Mouse (Mus musculus) heart, embryonic 14.5 days (tissue): ENCODE measurements around the gene Bend5. TPM values are rescaled to one million over a fixed set of nuclear protein-coding genes. Genes with fewer than 3 reads are reported as not detected.

ENCODE experiments used
- ATAC-seq: fragments of 200-750 bp; cut with Nextera tagmentation; 2 replicates; pipeline ENCODE4 v1.8.0; 2017; ENCODE audit warnings: low read depth, moderate TSS enrichment; ENCODE audit not compliant: insufficient number of reproducible peaks, insufficient read depth, low FRiP score
- H3K27ac ChIP-seq, 2 experiments: fragments of 200-500 bp in 1 of 2; fragments of 300-500 bp in 1 of 2; sonication (generic) in 1 of 2; replicated peaks in 1 of 2; 2 replicates each; pipeline ENCODE4 v1.5.1; 2012 to 2014; ENCODE audit warnings: low read depth in 2 of 2, low read length in 2 of 2, control low read depth in 1 of 2, mild to moderate bottlenecking in 1 of 2, mixed read lengths in 1 of 2; ENCODE audit not compliant: control insufficient read depth in 1 of 2, insufficient read depth in 1 of 2
- H3K27me3 ChIP-seq: fragments of 300-500 bp; sonication (generic); 2 replicates; pipeline ENCODE4 v1.6.1; 2014; ENCODE audit warnings: mild to moderate bottlenecking, low read length, control low read depth; ENCODE audit not compliant: control insufficient read depth, insufficient read depth
- H3K36me3 ChIP-seq: fragments of 300-500 bp; sonication (generic); 2 replicates; pipeline ENCODE4 v1.6.1; 2014; ENCODE audit warnings: mild to moderate bottlenecking, control low read depth, low read length, mixed read lengths; ENCODE audit not compliant: control insufficient read depth, insufficient read depth
- H3K4me1 ChIP-seq, 2 experiments: fragments of 200-500 bp in 1 of 2; fragments of 300-500 bp in 1 of 2; sonication (generic) in 1 of 2; 2 replicates each; pipeline ENCODE4 v1.6.1; 2012 to 2014; ENCODE audit warnings: low read length in 2 of 2, control low read depth in 1 of 2, mixed read lengths in 1 of 2; ENCODE audit not compliant: control insufficient read depth in 2 of 2, insufficient read depth in 2 of 2
- H3K4me2 ChIP-seq: fragments of 300-500 bp; sonication (generic); 2 replicates; pipeline ENCODE4 v1.6.1; 2014; ENCODE audit warnings: mild to moderate bottlenecking, low read length
- H3K4me3 ChIP-seq, 2 experiments: fragments of 200-500 bp in 1 of 2; fragments of 300-500 bp in 1 of 2; sonication (generic) in 1 of 2; 2 replicates each; pipeline ENCODE4 v1.5.1; 2012 to 2014; ENCODE audit warnings: low read length in 2 of 2, mild to moderate bottlenecking in 2 of 2, control low read depth in 1 of 2, low read depth in 1 of 2, moderate library complexity in 1 of 2; ENCODE audit not compliant: control insufficient read depth in 1 of 2, insufficient read depth in 1 of 2
- H3K9ac ChIP-seq: fragments of 300-500 bp; sonication (generic); 2 replicates; pipeline ENCODE4 v1.6.1; 2014; ENCODE audit warnings: mild to moderate bottlenecking, low read length
- H3K9me3 ChIP-seq: fragments of 300-500 bp; sonication (generic); 2 replicates; pipeline ENCODE4 v1.6.1; 2016; ENCODE audit warnings: low read length, control low read depth; ENCODE audit not compliant: control insufficient read depth
- WGBS: fragments of 180-500 bp; shearing (Covaris S2); extraction: QIAGEN DNeasy Blood & Tissue Kit; methylation state at CpG from one replicate; pipeline ENCODE4 v1.1.7; 2014; 5-methylcytosine and 5-hydroxymethylcytosine counted together
- polyA plus RNA-seq: library from polyadenylated mRNA; unstranded; fragments of >200 nt; fragmentation: Nextera tagmentation; extraction: Ambion mirVana; gene quantifications from 2 replicates; pipeline ENCODE4 v1.2.1, GENCODE M21; 2014

Bend5 gene
- polyA plus RNA-seq, 1 experiment from 2014 or later, result 20.3 TPM

DNA sequence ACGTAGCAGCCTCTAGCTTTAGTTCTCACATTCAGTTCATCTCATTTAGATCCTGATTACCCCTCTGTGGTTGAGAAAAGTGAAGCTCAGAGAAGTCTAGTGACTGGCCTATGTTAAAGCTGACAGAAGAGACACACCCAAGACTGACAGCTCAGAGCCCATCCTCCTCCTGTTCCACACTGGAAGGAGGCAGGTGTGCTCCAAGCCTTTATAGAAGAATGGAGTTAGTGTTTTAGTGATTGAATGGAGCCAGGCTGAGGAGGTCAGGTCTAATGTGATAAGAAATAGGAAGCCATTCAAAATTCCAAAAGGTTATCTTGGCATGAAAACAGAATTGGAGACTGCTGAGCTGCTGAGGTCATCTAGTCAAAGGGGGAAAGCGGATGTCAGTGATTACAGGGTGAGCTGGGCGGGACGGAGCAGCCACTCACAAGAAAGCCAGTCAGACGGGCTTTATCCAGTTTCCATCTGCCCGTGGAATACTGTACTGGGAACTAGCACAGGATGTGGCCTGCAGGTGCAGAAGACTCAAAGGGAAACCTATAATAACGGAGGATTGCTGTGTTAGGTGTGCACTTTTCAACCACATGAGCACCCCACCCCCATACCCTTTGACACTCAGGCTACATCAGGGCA lies 36.6 kb downstream of the Bend5 start:
- H3K27me3 ChIP-seq, result no peaks in the 10 kb centered on the region
- H3K36me3 ChIP-seq, result peaks cover 48% of the 10 kb centered on the region
- H3K9ac ChIP-seq, result no peak overlapping the region
- H3K27ac ChIP-seq, result no peak overlapping the region
- H3K9me3 ChIP-seq, result no peaks in the 10 kb centered on the region
- H3K4me3 ChIP-seq, result no peak overlapping the region
- WGBS, result 42% methylated on average over 7 of the region's 7 CpGs
- ATAC-seq, result peak; percentile 44; the same call in 1 of the 2 replicates
- peaks cover 6 to 11% of the 10 kb centered on the region in 2 experiments for H3K4me1 ChIP-seq
- no peak overlapping the region for H3K4me2 ChIP-seq

- Histone ChIP-seq H3K27me3 (no peaks in the 10 kb centered on the region), H3K9me3 (no peaks in the 10 kb centered on the region), H3K4me1 (peaks cover 6 to 12% of the 10 kb centered on the region in 2 experiments), H3K36me3 (peaks cover 49% of the 10 kb centered on the region), H3K4me3 (no peak overlapping the region), H3K27ac (no peak overlapping the region), H3K4me2 (no peak overlapping the region), H3K9ac (no peak overlapping the region)
- ATAC-seq, result no peak
- WGBS, result 78% methylated on average over 5 of the region's 5 CpGs
These were observed 37.4 kb downstream of the Bend5 start for GRCm38 (mm10) chr4:111452192-111452591.

DNA sequence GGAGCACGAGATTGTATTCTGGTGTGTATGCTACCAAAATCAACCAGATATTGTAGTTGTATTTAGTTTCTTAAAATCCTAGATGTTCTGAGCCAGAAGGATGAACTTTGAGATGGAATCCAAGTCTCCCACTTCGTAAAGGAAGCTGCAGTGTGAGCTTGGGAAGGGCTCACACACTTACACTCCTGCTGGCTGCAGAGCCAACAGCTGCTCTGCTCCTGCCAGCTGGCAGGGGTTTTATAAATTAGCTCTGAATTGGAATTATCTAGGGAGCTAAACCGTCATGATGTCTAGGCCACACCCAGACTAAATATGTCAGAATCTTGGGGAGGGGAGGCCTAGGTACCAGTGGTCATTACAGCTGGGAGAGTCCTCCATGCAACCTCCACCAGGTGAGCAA lies 38.5 kb downstream of the Bend5 start:
- no peak for ATAC-seq
- Histone ChIP-seq H3K27ac (no peak overlapping the region), H3K4me3 (no peak overlapping the region), H3K9ac (no peak overlapping the region), H3K4me1 (peaks cover 6 to 13% of the 10 kb centered on the region in 2 experiments), H3K36me3 (peaks cover 47% of the 10 kb centered on the region), H3K4me2 (no peak overlapping the region), H3K27me3 (no peaks in the 10 kb centered on the region), H3K9me3 (no peaks in the 10 kb centered on the region)
- 76% methylated on average over 3 of the region's 3 CpGs for whole genome bisulfite sequencing

- no peak for ATAC-seq
- peaks cover 6 to 13% of the 10 kb centered on the region in 2 experiments for H3K4me1 ChIP-seq
- 76% methylated on average over 5 of the region's 5 CpGs for WGBS
- H3K9me3 ChIP-seq, result no peaks in the 10 kb centered on the region
- H3K4me2 ChIP-seq, result no peak overlapping the region
- peaks cover 46% of the 10 kb centered on the region for H3K36me3 ChIP-seq
- H3K4me3 ChIP-seq, result no peak overlapping the region
- no peaks in the 10 kb centered on the region for H3K27me3 ChIP-seq
- no peak overlapping the region for H3K9ac ChIP-seq
- no peak overlapping the region for H3K27ac ChIP-seq
These were observed 40.8 kb downstream of the Bend5 start for GRCm38 (mm10) chr4:111455621-111456020.

- H3K4me1 ChIP-seq, result peaks cover 2 to 3% of the 10 kb centered on the region in 2 experiments; a peak in 2 of 4 replicates
- ATAC-seq, result no peak
- H3K9me3 ChIP-seq, result no peaks in the 10 kb centered on the region
- 70% methylated on average over 5 of the region's 5 CpGs for WGBS
- H3K36me3 ChIP-seq, result peaks cover 45% of the 10 kb centered on the region
- no peak overlapping the region for H3K4me3 ChIP-seq
- no peak overlapping the region for H3K9ac ChIP-seq
- H3K27ac ChIP-seq, result no peak overlapping the region
- H3K27me3 ChIP-seq, result no peaks in the 10 kb centered on the region
- no peak overlapping the region for H3K4me2 ChIP-seq
These were observed 42.8 kb downstream of the Bend5 start for GRCm38 (mm10) chr4:111457568-111457967.

- no peak overlapping the region for H3K4me3 ChIP-seq
- no peaks in the 10 kb centered on the region for H3K9me3 ChIP-seq
- no peak for ATAC-seq
- H3K9ac ChIP-seq, result no peak overlapping the region
- H3K27me3 ChIP-seq, result no peaks in the 10 kb centered on the region
- H3K27ac ChIP-seq, result no peak overlapping the region
- no peaks in the 10 kb centered on the region for H3K4me1 ChIP-seq
- 71% methylated on average over 2 of the region's 2 CpGs for WGBS
- no peak overlapping the region for H3K4me2 ChIP-seq
- H3K36me3 ChIP-seq, result no peaks in the 10 kb centered on the region
These were observed 52.5 kb downstream of the Bend5 start for GRCm38 (mm10) chr4:111467293-111467773.

- H3K9me3 ChIP-seq, result no peaks in the 10 kb centered on the region
- H3K9ac ChIP-seq, result no peak overlapping the region
- no peak overlapping the region for H3K4me2 ChIP-seq
- 84% methylated on average over 4 of the region's 4 CpGs for WGBS
- no peak overlapping the region for H3K27ac ChIP-seq
- ATAC-seq, result no peak
- H3K4me1 ChIP-seq, result no peaks in the 10 kb centered on the region
- H3K36me3 ChIP-seq, result no peaks in the 10 kb centered on the region
- no peaks in the 10 kb centered on the region for H3K27me3 ChIP-seq
- no peak overlapping the region for H3K4me3 ChIP-seq
These were observed 53.0 kb downstream of the Bend5 start for GRCm38 (mm10) chr4:111467796-111468195.

GRCm38 (mm10) chr4:111469847-111470246 lies 55.0 kb downstream of the Bend5 start:
- ATAC-seq, result no peak

More at GRCm38 (mm10) chr4:111469847-111470246, 55.0 kb downstream of the Bend5 start:
- Histone ChIP-seq H3K4me1 (no peaks in the 10 kb centered on the region), H3K27ac (no peak overlapping the region), H3K27me3 (no peaks in the 10 kb centered on the region), H3K9me3 (no peaks in the 10 kb centered on the region), H3K4me3 (no peak overlapping the region), H3K9ac (no peak overlapping the region), H3K4me2 (no peak overlapping the region), H3K36me3 (no peaks in the 10 kb centered on the region)
- 69% methylated on average over 2 of the region's 2 CpGs for WGBS
